Mouse (Mus musculus) lung, embryonic 14.5 days (tissue): ENCODE data around the gene Setx. TPM values are rescaled to one million over a fixed set of nuclear protein-coding genes. Genes with fewer than 3 reads are reported as not detected.
A peak's percentile ranks its signal among the peaks of the same experiment; 100 is the strongest.
"Not testable (repeated sequence)": the region's sequence is repeated elsewhere in the genome, so short reads cannot be mapped to it uniquely, and the experiment has no call there.

Source experiments
- ATAC-seq: fragments of 200-750 bp; cut with Nextera tagmentation; 2 replicates; pipeline ENCODE4 v1.8.0; 2017; ENCODE audit warnings: mild to moderate bottlenecking, moderate TSS enrichment, moderate library complexity; ENCODE audit not compliant: insufficient read depth
- DNase-seq: peaks from one replicate; pipeline ENCODE4 v3.0.0-alpha.2; 2015
- H3K27ac ChIP-seq: fragments of 300-500 bp; sonication (generic); 2 replicates; pipeline ENCODE4 v1.5.1; 2014; ENCODE audit warnings: low read depth, mild to moderate bottlenecking, moderate library complexity
- H3K27me3 ChIP-seq: fragments of 300-500 bp; sonication (generic); 2 replicates; pipeline ENCODE4 v1.6.1; 2014; ENCODE audit warnings: low read length, control low read depth; ENCODE audit not compliant: insufficient read depth
- H3K36me3 ChIP-seq: fragments of 300-500 bp; sonication (generic); 2 replicates; pipeline ENCODE4 v1.6.1; 2014; ENCODE audit warnings: control low read depth; ENCODE audit not compliant: insufficient read depth
- H3K4me1 ChIP-seq: fragments of 300-500 bp; sonication (generic); 2 replicates; pipeline ENCODE4 v1.6.1; 2014; ENCODE audit warnings: antibody characterized with exemption, control low read depth; ENCODE audit not compliant: insufficient read depth
- H3K4me2 ChIP-seq: fragments of 300-500 bp; sonication (generic); 2 replicates; pipeline ENCODE4 v1.6.1; 2014; ENCODE audit warnings: mild to moderate bottlenecking
- H3K4me3 ChIP-seq: fragments of 300-500 bp; sonication (generic); 2 replicates; pipeline ENCODE4 v1.5.1; 2014; ENCODE audit warnings: low read depth, low read length
- H3K9ac ChIP-seq: fragments of 300-500 bp; sonication (generic); 2 replicates; pipeline ENCODE4 v1.6.1; 2014
- H3K9me3 ChIP-seq: fragments of 300-500 bp; sonication (generic); 2 replicates; pipeline ENCODE4 v1.6.1; 2016; ENCODE audit warnings: low read depth, low read length, control low read depth
- CTCF ChIP-seq: IDR thresholded peaks from 2 replicates; pipeline ENCODE4 v1.5.1; 2016; ENCODE audit warnings: antibody characterized with exemption, low read depth
- WGBS: fragments of 180-500 bp; shearing (Covaris S2); extraction: QIAGEN DNeasy Blood & Tissue Kit; methylation state at CpG from one replicate; pipeline ENCODE4 v1.1.7; 2014; 5-methylcytosine and 5-hydroxymethylcytosine counted together
- polyA plus RNA-seq: library from polyadenylated mRNA; unstranded; fragments of >200 nt; fragmentation: Nextera tagmentation; extraction: Ambion mirVana; gene quantifications from 2 replicates; pipeline ENCODE4 v1.2.1, GENCODE M21; 2014

The Setx gene
- polyA plus RNA-seq: 12.7 and 13.7 TPM in 2 replicates

DNA sequence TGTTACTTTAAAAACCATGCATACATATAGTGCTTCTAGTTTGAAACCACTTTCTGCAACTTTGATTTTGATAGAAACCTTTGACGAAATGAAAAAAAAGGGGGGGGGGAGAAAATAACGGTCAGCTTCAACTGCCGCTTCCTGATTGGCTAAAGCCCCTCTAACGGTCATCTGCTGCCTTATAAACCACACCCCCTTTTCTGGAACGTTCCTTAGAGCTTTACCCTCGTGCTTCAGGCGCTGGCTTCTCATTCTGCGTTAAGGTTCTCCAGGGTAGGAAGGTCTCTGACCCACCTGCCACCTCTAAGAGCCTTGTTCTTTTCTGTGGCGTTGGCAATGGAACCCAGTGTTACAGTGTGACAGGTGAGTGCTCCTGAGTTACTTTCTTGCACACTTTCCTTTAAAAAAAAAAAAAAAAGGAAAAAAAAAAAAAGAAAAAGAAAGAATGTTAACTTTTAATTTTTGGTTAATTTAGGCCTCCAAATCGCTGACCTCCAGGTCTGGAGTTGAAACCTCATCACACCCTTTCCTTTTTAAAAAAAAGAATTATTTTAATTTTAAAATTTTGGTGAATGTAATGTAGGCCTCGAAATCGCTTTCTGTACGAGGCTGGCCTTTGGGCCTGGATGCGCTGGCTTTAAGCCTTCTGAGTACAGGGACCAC is at the start of gene Setx:
Gene Setx, plus strand, starts transcription at position 275 of the 663 bp plus-strand sequence.
- Histone ChIP-seq H3K4me1 (no peaks in the 10 kb centered on the region), H3K9me3 (no peaks in the 10 kb centered on the region), H3K36me3 (peaks cover 10% of the 10 kb centered on the region), H3K4me2 (peak within 1 kb of the TSS; percentile 70), H3K27me3 (no peaks in the 10 kb centered on the region), H3K9ac (peak within 1 kb of the TSS; percentile 89), H3K4me3 (peak within 1 kb of the TSS; percentile 79), H3K27ac (peak within 1 kb of the TSS; percentile 97)
- no peak for TF ChIP-seq CTCF
- DNase-seq (no peak), ATAC-seq (no peak)
- WGBS: 59% methylated on average over 14 of the region's 14 CpGs

DNA sequence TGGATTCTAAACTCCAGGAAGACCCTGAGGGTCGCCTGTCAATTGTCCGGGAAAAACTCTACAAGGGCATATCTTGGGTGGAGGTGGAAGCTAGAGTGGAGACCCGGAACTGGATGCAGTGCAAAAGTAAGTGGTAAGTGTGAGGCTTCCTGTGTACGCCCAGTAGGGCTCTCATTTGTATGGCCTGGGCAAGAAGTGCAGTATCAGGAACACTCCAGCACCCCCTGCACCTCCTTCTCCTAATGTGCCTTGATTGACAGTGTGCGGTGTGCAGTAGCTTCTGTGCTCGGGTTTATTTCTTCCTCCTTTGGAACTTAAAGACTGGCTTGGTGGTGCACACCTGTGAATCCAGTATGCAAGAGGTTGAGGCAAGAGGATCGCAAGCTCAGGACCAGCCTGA is 49.3 kb upstream of the Setx start:
- no peak for TF ChIP-seq CTCF
- H3K36me3 ChIP-seq: peaks cover 83% of the 10 kb centered on the region
- ATAC-seq (no peak), DNase-seq (no peak)
- no peak overlapping the region for H3K27ac ChIP-seq
- WGBS: 93% methylated on average over 7 of the region's 7 CpGs
- no peaks in the 10 kb centered on the region for H3K27me3 ChIP-seq
- H3K9me3 ChIP-seq: no peaks in the 10 kb centered on the region
- no peak overlapping the region for H3K4me3 ChIP-seq
- no peak overlapping the region for H3K4me2 ChIP-seq
- no peaks in the 10 kb centered on the region for H3K4me1 ChIP-seq
- no peak overlapping the region for H3K9ac ChIP-seq

DNA sequence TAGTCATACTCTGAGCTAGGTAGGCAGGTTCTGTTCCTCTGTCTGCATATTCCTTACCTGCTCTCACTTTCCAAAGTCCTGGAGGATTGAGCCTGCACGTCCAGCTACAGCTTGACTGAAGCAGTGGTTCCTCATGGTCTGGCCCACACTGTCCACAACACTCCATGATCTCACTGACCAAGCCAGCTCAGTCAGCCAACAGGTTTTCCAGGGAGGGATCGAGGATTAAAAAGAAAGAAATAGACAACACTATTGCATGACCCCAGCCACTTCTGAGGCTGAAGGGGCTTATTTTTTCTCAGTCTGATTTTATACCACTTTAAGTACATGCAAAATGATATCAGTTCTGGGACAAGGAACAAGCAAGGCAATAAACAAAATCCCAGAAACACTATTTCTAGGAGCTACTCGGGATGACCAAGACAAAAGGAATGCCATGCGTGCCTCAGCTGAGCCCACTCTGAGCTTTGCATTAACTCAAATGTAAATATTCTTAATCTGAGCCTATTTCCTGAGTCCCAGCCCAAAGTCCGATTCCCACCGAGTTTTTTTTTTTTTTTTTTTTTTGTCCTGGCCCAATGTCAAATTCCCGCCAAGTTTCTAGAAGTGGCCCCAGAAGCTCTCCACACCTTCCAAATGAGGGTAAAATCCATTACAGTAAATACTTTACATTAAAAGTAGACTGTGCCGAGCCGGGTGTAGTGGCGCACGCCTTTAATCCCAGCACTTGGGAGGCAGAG is 48.5 kb upstream of the Setx start:
- Histone ChIP-seq H3K9me3 (no peaks in the 10 kb centered on the region), H3K4me3 (no peak overlapping the region), H3K27me3 (no peaks in the 10 kb centered on the region), H3K36me3 (peaks cover 84% of the 10 kb centered on the region), H3K4me1 (no peaks in the 10 kb centered on the region), H3K9ac (no peak overlapping the region), H3K27ac (no peak overlapping the region), H3K4me2 (no peak overlapping the region)
- DNase-seq (peak; percentile 5), ATAC-seq (no peak)
- 74% methylated on average over 11 of the region's 11 CpGs for WGBS
- TF ChIP-seq CTCF: no peak

DNA sequence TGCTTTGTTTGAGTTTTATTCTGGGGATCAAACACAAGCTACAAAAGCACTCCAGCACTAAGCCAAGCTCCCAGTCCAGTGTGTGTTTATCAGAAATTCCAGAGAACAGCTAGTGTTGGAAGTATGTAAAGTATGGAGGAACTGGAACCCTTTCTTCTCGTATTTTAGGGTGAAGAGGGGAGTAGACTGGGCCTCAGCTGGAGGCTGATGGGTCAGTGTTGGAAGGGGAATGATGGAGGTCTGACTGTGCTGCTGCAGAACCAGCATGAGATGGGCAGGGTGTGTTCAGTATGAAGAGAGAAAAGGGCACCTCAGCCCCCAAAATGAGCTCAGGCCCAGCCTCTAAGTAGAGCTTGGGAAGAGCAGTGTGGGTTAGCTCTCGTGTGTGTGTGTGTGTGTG is 47.8 kb upstream of the Setx start:
- H3K36me3 ChIP-seq: peaks cover 84% of the 10 kb centered on the region

DNA sequence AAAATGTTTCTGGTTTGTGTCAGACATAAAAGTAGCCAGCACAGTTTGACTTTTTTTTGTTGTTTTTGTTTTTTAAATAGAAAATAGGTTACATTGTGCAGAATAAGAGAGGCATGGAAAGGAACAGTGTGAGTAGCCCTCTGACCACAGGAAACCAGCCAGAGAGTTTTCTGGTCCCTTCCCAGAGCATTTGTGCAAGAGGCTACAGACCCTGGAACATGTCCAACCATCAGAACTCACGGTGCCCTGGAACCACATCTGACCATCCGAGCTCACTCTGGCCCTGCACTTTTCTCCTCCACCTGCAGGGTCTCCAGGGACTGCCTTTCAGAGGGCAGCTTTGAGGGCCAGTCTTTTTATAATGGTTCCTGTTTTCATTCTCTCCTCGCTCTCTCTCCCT is 42.0 kb upstream of the Setx start:
- no peak overlapping the region for H3K9ac ChIP-seq
- WGBS: 73% methylated on average over 3 of the region's 3 CpGs
- no peak overlapping the region for H3K4me2 ChIP-seq
- H3K27me3 ChIP-seq: no peaks in the 10 kb centered on the region
- peaks cover 84% of the 10 kb centered on the region for H3K36me3 ChIP-seq
- no peak for TF ChIP-seq CTCF
- no peaks in the 10 kb centered on the region for H3K9me3 ChIP-seq
- ATAC-seq (no peak), DNase-seq (no peak)
- no peak overlapping the region for H3K4me3 ChIP-seq
- H3K4me1 ChIP-seq: no peaks in the 10 kb centered on the region
- H3K27ac ChIP-seq: no peak overlapping the region

More for the DNA sequence above, 47.8 kb upstream of the Setx start:
- no peaks in the 10 kb centered on the region for H3K4me1 ChIP-seq
- ATAC-seq (no peak), DNase-seq (no peak)
- H3K4me2 ChIP-seq: no peak overlapping the region
- H3K4me3 ChIP-seq: no peak overlapping the region
- H3K9ac ChIP-seq: no peak overlapping the region
- H3K27ac ChIP-seq: no peak overlapping the region
- 69% methylated on average over 2 of the region's 2 CpGs for WGBS
- no peak for TF ChIP-seq CTCF
- no peaks in the 10 kb centered on the region for H3K27me3 ChIP-seq
- H3K9me3 ChIP-seq: no peaks in the 10 kb centered on the region

DNA sequence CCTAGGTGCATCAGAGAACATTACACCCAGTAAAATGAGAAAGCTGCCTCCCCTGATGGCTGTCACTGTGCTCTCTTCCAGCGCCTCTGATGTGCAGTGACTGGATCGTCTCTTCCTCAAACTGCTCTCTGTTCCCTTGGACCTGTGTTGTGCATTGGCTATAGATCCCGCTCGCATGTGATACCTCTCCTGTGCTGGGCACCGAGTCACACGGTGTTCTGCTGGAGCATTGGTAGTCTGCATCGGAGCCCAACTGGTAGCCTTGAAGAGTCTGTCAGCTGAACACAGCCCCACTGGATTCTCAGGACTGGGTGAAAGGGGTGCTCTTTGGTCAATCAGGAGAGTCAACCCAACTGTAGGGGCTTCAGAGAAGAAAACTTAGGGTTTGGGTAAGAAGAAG is 38.0 kb upstream of the Setx start:
- no peak for ATAC-seq
- no peak overlapping the region for H3K27ac ChIP-seq

DNA sequence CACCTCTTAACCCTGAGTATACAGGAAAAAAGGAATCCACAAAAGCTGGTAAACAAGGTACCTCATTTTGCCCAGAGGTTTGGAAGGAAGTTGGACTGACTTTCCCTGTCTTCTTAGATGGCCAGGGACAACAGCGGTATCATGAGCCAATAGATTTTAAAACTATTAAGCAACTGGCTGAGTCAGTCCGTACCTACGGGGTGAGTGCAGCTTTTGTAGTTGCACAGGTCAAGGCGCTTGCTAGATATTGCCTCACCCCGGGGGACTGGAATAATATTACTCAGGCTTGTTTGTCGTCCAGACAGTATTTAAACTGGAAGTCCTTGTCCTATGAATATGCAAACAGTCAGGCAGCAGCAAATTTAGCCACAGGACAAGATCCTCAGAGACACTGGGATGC is 34.7 kb upstream of the Setx start:
- H3K4me2 ChIP-seq, H3K9me3 ChIP-seq, H3K27ac ChIP-seq, H3K4me1 ChIP-seq, ATAC-seq, H3K9ac ChIP-seq, DNase-seq, H3K4me3 ChIP-seq, H3K27me3 ChIP-seq: not testable (repeated sequence)
- peaks cover 26% of the 10 kb centered on the region; the same call in 1 of the 2 replicates for H3K36me3 ChIP-seq
- WGBS: 83% methylated on average over 6 of the region's 6 CpGs

More for the DNA sequence above, 38.0 kb upstream of the Setx start:
- WGBS: 95% methylated on average over 7 of the region's 7 CpGs
- no peak overlapping the region for H3K4me2 ChIP-seq
- H3K4me1 ChIP-seq: no peaks in the 10 kb centered on the region
- peaks cover 55% of the 10 kb centered on the region for H3K36me3 ChIP-seq
- DNase-seq: no peak
- H3K9ac ChIP-seq: no peak overlapping the region
- H3K9me3 ChIP-seq: no peaks in the 10 kb centered on the region
- no peak overlapping the region for H3K4me3 ChIP-seq
- no peak for TF ChIP-seq CTCF
- no peaks in the 10 kb centered on the region for H3K27me3 ChIP-seq
